Mouse (Mus musculus) kidney, adult 2 months (tissue): Measurements from ENCODE around the gene Fam133b.

ENCODE experiments used
- CTCF ChIP-seq: fragments of 200-500 bp; conservative IDR thresholded peaks from 2 replicates; pipeline ENCODE4 v1.5.1; 2011; ENCODE audit warnings: low read depth, mild to moderate bottlenecking, control low read depth, low read length, moderate library complexity, mixed read lengths; ENCODE audit not compliant: insufficient read depth, insufficient read length
- POLR2A ChIP-seq: fragments of 200-500 bp; IDR thresholded peaks from one replicate; pipeline ENCODE4 v1.6.1; 2011; ENCODE audit warnings: low read depth, low read length, control low read depth

DNA sequence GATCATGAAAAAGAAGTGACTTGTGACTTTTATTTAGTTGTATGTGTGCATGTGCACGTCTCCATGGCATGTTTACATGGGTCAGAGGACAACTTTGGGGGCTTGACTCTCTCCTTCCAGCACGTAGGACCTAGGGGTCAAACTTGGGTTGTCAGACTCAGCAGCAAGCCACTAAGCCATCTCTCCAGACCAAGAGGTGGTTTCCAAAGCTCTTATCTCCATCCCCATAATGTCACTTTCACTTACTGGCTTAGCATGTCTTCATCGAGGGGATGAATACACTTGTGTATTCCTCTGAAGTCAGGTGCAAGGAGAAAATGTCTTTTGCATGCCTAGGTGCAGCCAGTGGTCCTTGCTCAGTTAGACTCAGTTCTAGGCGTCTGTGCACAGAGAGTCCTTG, 39.2 kb upstream of the Fam133b start:
- TF ChIP-seq CTCF (no peak), POLR2A (no peak)
